Mouse (Mus musculus) neural tube, embryonic 14.5 days (tissue): ENCODE measurements around the gene Gtf2a1. TPM values are rescaled to one million over a fixed set of nuclear protein-coding genes. Genes with fewer than 3 reads are reported as not detected.
A peak's percentile ranks its signal among the peaks of the same experiment; 100 is the strongest.
"Not testable (repeated sequence)": the region's sequence is repeated elsewhere in the genome, so short reads cannot be mapped to it uniquely, and the experiment has no call there.

ENCODE experiments used
- ATAC-seq: fragments of 200-750 bp; cut with Nextera tagmentation; 2 replicates; pipeline ENCODE4 v1.8.0; 2017; ENCODE audit warnings: low read depth, mild to moderate bottlenecking, moderate TSS enrichment, moderate library complexity
- H3K27ac ChIP-seq: fragments of 300-500 bp; sonication (generic); 2 replicates; pipeline ENCODE4 v1.5.1; 2014; ENCODE audit warnings: low read depth, mild to moderate bottlenecking, control low read depth, low read length, moderate library complexity, mixed read lengths
- H3K27me3 ChIP-seq: fragments of 300-500 bp; sonication (generic); 2 replicates; pipeline ENCODE4 v1.6.1; 2014; ENCODE audit warnings: low read length; ENCODE audit not compliant: control insufficient read depth, insufficient read depth
- H3K36me3 ChIP-seq: fragments of 300-500 bp; sonication (generic); 2 replicates; pipeline ENCODE4 v1.6.1; 2014; ENCODE audit warnings: low read length, mixed read lengths; ENCODE audit not compliant: control insufficient read depth, insufficient read depth
- H3K4me1 ChIP-seq: fragments of 300-500 bp; sonication (generic); 2 replicates; pipeline ENCODE4 v1.6.1; 2014; ENCODE audit warnings: low read length; ENCODE audit not compliant: control insufficient read depth, insufficient read depth
- H3K4me2 ChIP-seq: fragments of 300-500 bp; sonication (generic); 2 replicates; pipeline ENCODE4 v1.6.1; 2014; ENCODE audit warnings: mild to moderate bottlenecking, low read depth, low read length, control low read depth
- H3K4me3 ChIP-seq: fragments of 300-500 bp; sonication (generic); 2 replicates; pipeline ENCODE4 v1.5.1; 2014; ENCODE audit warnings: low read depth, low read length, control low read depth, mixed read lengths
- H3K9ac ChIP-seq: fragments of 300-500 bp; sonication (generic); replicated peaks from 2 replicates; pipeline ENCODE4 v1.6.1; 2014; ENCODE audit warnings: low read depth, mild to moderate bottlenecking, control low read depth, low read length, mixed read lengths
- H3K9me3 ChIP-seq: fragments of 300-500 bp; sonication (generic); 2 replicates; pipeline ENCODE4 v1.6.1; 2016; ENCODE audit warnings: low read length; ENCODE audit not compliant: control insufficient read depth
- WGBS: fragments of 180-500 bp; shearing (Covaris S2); extraction: QIAGEN DNeasy Blood & Tissue Kit; methylation state at CpG from one replicate; pipeline ENCODE4 v1.1.7; 2014; 5-methylcytosine and 5-hydroxymethylcytosine counted together
- polyA plus RNA-seq: library from polyadenylated mRNA; unstranded; fragments of >200 nt; fragmentation: Nextera tagmentation; extraction: Ambion mirVana; gene quantifications from 2 replicates; pipeline ENCODE4 v1.2.1, GENCODE M21; 2014

Gtf2a1 gene
- polyA plus RNA-seq, 1 experiment from 2014 or later = 53.8 TPM

DNA sequence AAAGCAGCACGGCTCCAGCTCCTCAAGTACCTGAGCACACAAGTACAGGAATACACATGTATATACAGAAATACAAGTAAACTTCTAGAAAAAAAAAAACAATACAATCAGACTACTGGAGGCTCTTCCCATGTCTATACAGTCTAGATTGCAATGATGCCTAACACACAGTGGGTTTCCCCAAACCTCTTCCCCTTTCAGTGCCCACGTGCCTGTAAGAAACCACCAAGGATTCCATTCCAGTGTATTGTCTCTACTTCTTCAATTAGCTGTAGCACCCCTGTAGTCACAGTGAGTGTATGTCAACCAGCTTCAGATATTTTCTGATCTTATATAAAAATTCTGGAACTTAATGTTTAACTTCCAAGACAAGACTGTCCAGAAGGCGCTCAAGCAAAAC lies 1.8 kb upstream of the Gtf2a1 start:
- no peaks in the 10 kb centered on the region for H3K9me3 ChIP-seq
- ATAC-seq = no peak
- H3K27ac ChIP-seq = no peak overlapping the region
- no peak overlapping the region for H3K4me3 ChIP-seq
- H3K9ac ChIP-seq = no peak overlapping the region
- no peaks in the 10 kb centered on the region for H3K27me3 ChIP-seq
- 97% methylated on average over 3 of the region's 3 CpGs for WGBS
- no peak overlapping the region for H3K4me2 ChIP-seq
- no peaks in the 10 kb centered on the region for H3K36me3 ChIP-seq
- peaks cover 6% of the 10 kb centered on the region; the same call in 1 of the 2 replicates for H3K4me1 ChIP-seq

DNA sequence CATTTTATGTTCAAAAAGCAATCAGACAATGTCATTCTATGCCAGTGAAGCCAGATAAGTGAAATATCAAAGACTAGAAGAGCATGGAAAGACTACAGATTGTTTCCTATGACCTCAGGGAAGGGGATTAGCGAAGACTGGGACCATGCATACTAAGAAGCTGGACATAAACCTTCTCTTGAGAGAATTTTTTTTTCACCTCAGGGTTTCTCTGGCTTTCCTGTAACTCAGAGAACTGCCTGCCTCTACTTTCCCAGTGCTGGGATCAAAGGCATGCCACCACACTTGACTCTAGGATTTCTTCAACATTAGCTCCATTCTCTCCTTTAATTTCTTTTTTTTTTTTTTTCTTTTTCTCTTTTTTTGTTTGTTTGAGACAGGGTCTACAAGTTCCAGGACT lies 904 bp upstream of the Gtf2a1 start:
- peak overlapping the region; percentile 58 for H3K4me2 ChIP-seq
- H3K27me3 ChIP-seq = no peaks in the 10 kb centered on the region
- WGBS = 92% methylated on average over 1 of the region's 1 CpGs
- no peaks in the 10 kb centered on the region for H3K9me3 ChIP-seq
- no peaks in the 10 kb centered on the region for H3K36me3 ChIP-seq
- H3K9ac ChIP-seq = peak overlapping the region; percentile 100; the same call in 1 of the 2 replicates
- H3K4me1 ChIP-seq = peaks cover 10% of the 10 kb centered on the region; the same call in 1 of the 2 replicates
- ATAC-seq = no peak
- peak overlapping the region; percentile 87; the same call in 1 of the 2 replicates for H3K4me3 ChIP-seq
- H3K27ac ChIP-seq = peak overlapping the region; percentile 100; the same call in 1 of the 2 replicates

DNA sequence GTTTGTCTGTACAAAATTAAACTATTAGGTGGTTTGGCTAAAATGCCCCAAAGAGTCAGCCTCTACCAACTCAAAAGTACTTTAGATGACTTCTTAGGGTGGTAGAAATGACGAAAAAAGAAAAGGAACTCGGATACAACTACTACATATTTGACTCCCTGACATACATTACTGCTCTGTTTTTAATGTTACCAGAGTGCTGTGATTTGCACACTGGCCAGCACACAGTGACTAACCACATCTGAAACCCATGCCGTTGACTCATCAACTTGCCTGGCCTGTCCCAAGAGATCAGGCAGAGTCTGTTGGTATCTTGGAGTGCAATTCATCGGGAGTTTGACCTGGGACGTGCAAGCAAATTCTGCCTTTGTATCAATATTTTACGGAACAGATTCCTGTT lies 429 bp upstream of the Gtf2a1 start:
- ATAC-seq = no peak
- Histone ChIP-seq H3K27ac (peak overlapping the region; percentile 100), H3K9ac (peak overlapping the region; percentile 100), H3K4me2 (peak overlapping the region; percentile 58), H3K9me3 (no peaks in the 10 kb centered on the region), H3K27me3 (no peaks in the 10 kb centered on the region), H3K4me1 (peaks cover 10% of the 10 kb centered on the region; the same call in 1 of the 2 replicates), H3K4me3 (peak overlapping the region; percentile 87), H3K36me3 (no peaks in the 10 kb centered on the region)
- WGBS = 27% methylated on average over 6 of the region's 6 CpGs

DNA sequence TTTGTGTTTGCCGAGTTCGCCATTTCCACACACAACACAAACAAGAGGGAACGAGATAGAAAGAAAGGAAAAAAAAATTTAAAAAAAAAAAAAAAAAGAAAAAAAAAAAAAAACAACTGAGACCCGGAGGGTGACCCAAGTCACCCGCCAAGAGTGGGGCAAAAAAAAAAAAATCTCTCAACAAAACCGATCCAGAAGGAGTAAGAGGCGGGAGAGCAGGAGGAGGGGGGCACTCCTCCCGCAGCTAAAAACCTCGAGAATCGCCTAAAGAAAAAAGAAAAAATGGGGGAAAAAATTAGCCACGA lies 793 bp downstream of the Gtf2a1 start:
- H3K4me3 ChIP-seq = peak overlapping the region; percentile 87
- no peaks in the 10 kb centered on the region for H3K9me3 ChIP-seq
- H3K27me3 ChIP-seq = no peaks in the 10 kb centered on the region
- H3K36me3 ChIP-seq = peaks cover 5% of the 10 kb centered on the region; the same call in 1 of the 2 replicates
- no peak for ATAC-seq
- peak overlapping the region; percentile 100 for H3K9ac ChIP-seq
- H3K4me1 ChIP-seq = peaks cover 10% of the 10 kb centered on the region; the same call in 1 of the 2 replicates
- under 1% methylated on average over 11 of the region's 11 CpGs for WGBS
- peak overlapping the region; percentile 23; the same call in 1 of the 2 replicates for H3K4me2 ChIP-seq
- H3K27ac ChIP-seq = peak overlapping the region; percentile 100

DNA sequence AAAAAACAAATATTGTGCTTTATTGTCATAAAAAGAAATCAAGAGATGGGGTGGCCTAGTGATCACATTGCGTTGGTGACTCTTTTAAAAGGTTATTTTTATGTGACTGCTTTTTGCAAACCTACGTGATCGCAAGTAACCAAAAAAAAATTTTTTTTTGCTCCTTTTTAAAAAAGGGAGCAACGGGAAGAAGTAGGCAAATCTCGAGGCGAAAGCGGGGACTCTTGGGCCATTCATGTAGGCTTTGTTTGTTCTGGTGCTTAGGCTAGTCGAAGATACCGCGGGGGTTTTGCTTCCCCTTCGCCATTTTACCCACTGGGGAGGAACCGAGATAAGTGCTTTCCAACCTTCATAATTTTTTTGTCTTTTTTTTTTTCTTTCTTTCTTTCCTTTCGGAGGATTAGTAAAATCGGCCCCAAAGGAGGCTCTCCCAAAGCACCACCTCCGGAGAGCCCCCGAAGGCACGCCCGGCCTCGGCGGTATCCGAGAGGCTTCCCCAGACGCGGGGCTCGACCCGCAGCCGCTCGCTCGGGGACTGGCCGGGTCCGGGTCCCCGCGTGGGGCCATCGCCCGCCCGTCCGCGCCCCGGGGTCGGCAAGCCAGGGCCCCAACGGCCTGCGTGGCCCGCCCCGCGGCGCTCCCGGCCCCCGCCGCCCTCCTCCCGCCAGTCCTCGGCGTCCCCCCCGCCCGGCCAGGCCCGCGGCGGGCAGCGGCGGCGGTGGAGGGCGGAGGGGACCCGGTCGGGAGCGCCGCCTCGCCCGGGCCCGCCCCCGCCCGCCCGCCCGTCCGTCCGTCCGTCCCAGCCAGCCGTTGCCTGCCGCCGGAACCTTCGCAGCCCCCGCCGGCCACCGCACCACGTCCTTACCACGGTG lies 1.4 kb downstream of the Gtf2a1 start:
- Histone ChIP-seq H3K4me3 (peak overlapping the region; percentile 87), H3K4me1 (peaks cover 15% of the 10 kb centered on the region), H3K9me3 (no peaks in the 10 kb centered on the region), H3K27ac (peak overlapping the region; percentile 100), H3K9ac (peak overlapping the region; percentile 100), H3K36me3 (peaks cover 5% of the 10 kb centered on the region; the same call in 1 of the 2 replicates), H3K27me3 (no peaks in the 10 kb centered on the region), H3K4me2 (peak overlapping the region; percentile 72; the same call in 1 of the 2 replicates)
- peak; percentile 5; the same call in 1 of the 2 replicates for ATAC-seq
- WGBS = under 1% methylated on average over 65 of the region's 83 CpGs

DNA sequence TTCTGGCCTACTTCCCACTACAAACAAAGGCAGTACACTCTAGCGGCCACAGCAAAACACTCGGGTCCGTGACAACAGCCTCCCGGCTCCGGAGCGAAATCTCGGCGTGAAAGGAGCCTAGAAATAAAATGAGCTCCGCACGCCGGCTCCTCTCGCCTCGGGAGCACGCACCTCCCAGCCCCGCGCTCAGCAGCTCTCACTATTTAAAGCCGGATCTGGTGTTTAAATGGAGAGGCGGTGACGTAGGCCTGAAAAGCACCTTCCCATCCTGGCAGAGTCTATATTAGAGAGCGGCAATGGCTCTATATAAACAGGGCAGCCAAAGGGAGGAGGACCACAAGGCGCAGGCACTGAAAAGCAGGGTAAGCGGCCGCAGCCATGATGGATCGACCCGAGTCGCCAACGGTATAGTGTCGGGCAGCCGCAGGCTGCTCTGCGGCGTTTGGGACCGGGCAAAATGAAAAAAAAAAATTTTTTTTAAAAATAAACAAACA lies 2.1 kb downstream of the Gtf2a1 start:
- ATAC-seq = peak; percentile 91
- H3K36me3 ChIP-seq = peaks cover 5% of the 10 kb centered on the region; the same call in 1 of the 2 replicates
- peaks cover 22% of the 10 kb centered on the region for H3K4me1 ChIP-seq
- peak overlapping the region; percentile 100 for H3K9ac ChIP-seq
- no peaks in the 10 kb centered on the region for H3K27me3 ChIP-seq
- under 1% methylated on average over 32 of the region's 32 CpGs for WGBS
- H3K4me2 ChIP-seq = peak overlapping the region; percentile 72
- H3K27ac ChIP-seq = peak overlapping the region; percentile 100
- peak overlapping the region; percentile 87 for H3K4me3 ChIP-seq
- H3K9me3 ChIP-seq = no peaks in the 10 kb centered on the region

DNA sequence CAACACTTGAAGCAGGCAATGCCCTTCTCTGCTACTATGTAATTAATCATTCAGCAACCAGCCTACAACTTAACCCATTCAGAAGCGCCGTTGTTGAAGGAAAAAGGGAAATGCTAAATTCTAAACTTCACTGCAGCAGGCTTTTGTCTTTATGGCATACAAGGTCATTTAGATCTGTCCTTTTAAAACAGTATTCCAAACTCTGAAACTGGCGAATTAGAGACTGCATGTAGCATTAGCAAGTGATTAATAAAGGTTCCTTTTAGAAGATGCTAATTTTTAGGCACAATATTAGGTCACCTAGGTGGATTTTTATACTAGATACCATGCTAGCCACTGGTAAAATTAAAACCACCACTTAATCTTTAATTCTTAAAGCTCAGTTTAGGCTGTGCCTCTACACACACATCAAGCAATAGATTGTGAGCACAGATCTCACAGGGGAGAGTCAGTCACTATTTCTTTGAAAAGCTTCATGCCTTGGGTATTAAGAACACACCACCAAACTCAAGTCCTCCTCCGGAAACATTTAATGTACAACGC lies 2.7 kb downstream of the Gtf2a1 start:
- peaks cover 5% of the 10 kb centered on the region; the same call in 1 of the 2 replicates for H3K36me3 ChIP-seq
- no peaks in the 10 kb centered on the region for H3K9me3 ChIP-seq
- peak overlapping the region; percentile 87 for H3K4me3 ChIP-seq
- no peaks in the 10 kb centered on the region for H3K27me3 ChIP-seq
- ATAC-seq = no peak
- WGBS = 1% methylated on average over 5 of the region's 5 CpGs
- H3K27ac ChIP-seq = peak overlapping the region; percentile 100
- H3K9ac ChIP-seq = peak overlapping the region; percentile 100
- H3K4me1 ChIP-seq = peaks cover 28% of the 10 kb centered on the region
- H3K4me2 ChIP-seq = peak overlapping the region; percentile 72

DNA sequence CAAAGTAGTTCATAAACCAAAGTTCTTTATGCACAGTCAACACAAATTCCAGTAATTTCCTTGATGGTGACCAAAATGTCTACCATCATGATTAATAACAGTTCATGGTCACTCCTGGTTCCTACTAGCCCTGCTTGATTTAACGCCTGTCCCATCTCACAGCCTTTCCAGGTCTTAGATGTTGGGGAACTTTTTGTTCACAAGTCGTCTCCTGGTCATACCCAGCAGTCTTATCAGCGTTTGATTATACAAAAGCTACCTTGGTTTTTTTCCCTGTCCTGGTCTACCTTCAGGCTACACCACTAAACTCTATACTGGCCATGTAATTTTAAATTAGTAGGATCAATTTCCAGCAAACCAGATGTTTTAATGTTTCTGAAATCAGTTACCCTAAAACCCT lies 3.2 kb downstream of the Gtf2a1 start:
- Histone ChIP-seq H3K4me2 (peak overlapping the region; percentile 72), H3K9me3 (no peaks in the 10 kb centered on the region), H3K4me1 (peaks cover 28% of the 10 kb centered on the region), H3K27ac (peak overlapping the region; percentile 100; the same call in 1 of the 2 replicates), H3K4me3 (peak overlapping the region; percentile 87), H3K27me3 (no peaks in the 10 kb centered on the region), H3K36me3 (peaks cover 5% of the 10 kb centered on the region; the same call in 1 of the 2 replicates), H3K9ac (peak overlapping the region; percentile 100; the same call in 1 of the 2 replicates)
- no peak for ATAC-seq
- WGBS = 44% methylated on average over 3 of the region's 3 CpGs

DNA sequence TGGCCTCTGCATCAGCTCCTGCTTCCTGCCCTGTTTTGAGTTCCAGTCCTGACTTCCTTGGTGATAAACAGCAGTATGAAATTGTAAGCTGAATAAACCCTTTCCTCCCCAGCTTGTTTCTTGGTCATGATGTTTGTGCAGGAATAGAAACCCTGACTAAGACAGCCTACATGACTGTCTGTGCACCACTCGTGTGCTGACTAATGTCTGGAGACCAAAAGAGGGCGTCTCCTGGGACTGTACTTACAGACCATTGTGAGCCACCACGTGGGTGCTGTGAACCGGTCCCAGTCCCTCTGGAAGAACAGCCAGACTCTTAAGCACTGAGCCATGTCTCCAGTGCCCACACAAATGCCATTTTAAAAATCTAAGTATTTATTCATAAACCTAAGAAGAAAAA lies 4.5 kb downstream of the Gtf2a1 start:
- not testable (repeated sequence) for H3K9me3 ChIP-seq, H3K4me3 ChIP-seq, H3K36me3 ChIP-seq, H3K27ac ChIP-seq, ATAC-seq, H3K27me3 ChIP-seq, H3K4me2 ChIP-seq, H3K9ac ChIP-seq
- H3K4me1 ChIP-seq = peaks cover 24% of the 10 kb centered on the region
- WGBS = 95% methylated on average over 4 of the region's 4 CpGs
